Mouse (Mus musculus): Measurements from ENCODE around the gene Lat2. TPM values are rescaled to one million over a fixed set of nuclear protein-coding genes. Genes with fewer than 3 reads are reported as not detected.

The Lat2 gene
- polyA plus RNA-seq, 1 experiment from 2014 or later, result 2.5 TPM

DNA sequence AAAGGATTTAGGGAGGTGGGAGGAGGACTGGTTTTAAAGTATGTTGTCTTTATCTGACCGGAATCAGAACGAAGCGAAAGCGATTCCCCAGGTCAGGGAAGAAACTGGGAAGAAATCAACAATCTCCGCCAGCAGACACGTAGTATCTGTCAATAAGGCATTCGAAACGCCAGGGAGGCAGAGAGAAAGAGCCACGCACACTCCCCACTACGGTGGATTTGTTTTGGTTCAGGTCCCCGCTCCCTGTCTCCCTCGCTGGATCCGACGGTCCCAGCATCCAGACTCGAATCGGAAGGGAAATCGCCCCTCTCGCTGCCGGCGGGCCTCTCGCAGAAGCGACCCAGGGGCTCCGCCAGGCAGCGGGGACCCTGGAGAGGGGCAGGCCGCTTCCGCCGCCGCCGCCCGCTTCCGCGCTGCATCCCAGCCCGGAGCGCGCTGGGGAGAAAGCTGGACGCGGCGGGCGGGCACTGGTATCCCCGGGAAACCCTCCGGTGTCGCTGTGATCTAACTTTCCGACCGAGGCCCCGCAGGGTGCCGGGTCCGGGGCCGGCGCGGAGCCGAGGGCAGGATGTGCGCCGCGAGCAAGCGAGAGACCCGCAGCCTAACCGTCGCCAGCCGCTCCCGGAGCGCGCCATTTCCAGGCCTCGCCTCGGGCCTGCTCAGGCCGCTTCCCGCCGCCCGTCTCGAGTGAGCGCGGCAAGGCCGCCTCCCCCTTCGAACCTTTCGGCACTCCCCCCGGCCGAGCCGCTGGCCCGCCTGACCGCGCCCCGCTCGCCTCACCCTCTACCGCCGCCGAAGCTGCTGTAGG lies 23.8 kb upstream of the Lat2 start:
- WGBS, result 0% methylated on average over 63 of the region's 85 CpGs
- Histone ChIP-seq H3K9me3 (replicated peaks) (no peaks in the 10 kb centered on the region), H3K4me1 (replicated peaks) (peaks cover 19% of the 10 kb centered on the region), H3K36me3 (peaks cover 24% of the 10 kb centered on the region), H3K9ac (peak overlapping the region; percentile 90), H3K27me3 (no peaks in the 10 kb centered on the region), H3K4me3 (peak overlapping the region; percentile 76), H3K4me2 (peak overlapping the region; percentile 71), H3K27ac (peak overlapping the region; percentile 87)
- ATAC-seq (replicated peaks; ENCODE audit: insufficient number of reproducible peaks, insufficient read depth, low FRiP score, low read depth), result peak; percentile 70

DNA sequence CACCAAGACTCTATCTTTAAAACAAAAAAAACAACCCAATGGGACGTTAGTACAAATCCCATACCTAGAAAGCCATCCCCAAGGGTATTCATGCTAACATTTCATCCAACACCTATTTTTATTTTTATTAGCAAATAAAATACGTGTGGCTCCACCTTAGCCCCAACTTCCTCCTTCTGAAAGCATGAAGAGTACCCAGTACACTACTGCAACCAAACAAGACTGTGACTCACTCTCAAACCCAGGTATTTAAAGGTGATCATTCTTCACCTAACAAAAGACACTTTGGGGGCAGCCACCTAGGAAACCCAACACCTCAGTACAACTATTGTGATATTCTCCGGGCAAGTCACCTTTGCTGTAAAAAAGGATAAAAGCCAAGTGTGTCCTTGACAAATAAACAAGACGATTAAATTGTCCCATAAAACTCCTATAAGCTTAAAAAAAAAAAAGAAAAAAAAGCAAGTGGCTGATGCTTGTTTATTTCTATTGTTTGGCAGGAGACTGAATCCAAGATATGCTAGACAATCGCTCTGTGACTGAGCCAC lies 23.1 kb upstream of the Lat2 start:
- peak overlapping the region; percentile 87 for H3K27ac ChIP-seq
- peaks cover 24% of the 10 kb centered on the region for H3K36me3 ChIP-seq
- H3K9me3 ChIP-seq (replicated peaks), result no peaks in the 10 kb centered on the region
- no peaks in the 10 kb centered on the region for H3K27me3 ChIP-seq
- H3K4me2 ChIP-seq, result peak overlapping the region; percentile 71
- ATAC-seq (replicated peaks; ENCODE audit: insufficient number of reproducible peaks, insufficient read depth, low FRiP score, low read depth), result no peak
- H3K4me3 ChIP-seq, result peak overlapping the region; percentile 76
- peaks cover 19% of the 10 kb centered on the region for H3K4me1 ChIP-seq (replicated peaks)
- H3K9ac ChIP-seq, result peak overlapping the region; percentile 90
- WGBS, result 24% methylated on average over 5 of the region's 5 CpGs

DNA sequence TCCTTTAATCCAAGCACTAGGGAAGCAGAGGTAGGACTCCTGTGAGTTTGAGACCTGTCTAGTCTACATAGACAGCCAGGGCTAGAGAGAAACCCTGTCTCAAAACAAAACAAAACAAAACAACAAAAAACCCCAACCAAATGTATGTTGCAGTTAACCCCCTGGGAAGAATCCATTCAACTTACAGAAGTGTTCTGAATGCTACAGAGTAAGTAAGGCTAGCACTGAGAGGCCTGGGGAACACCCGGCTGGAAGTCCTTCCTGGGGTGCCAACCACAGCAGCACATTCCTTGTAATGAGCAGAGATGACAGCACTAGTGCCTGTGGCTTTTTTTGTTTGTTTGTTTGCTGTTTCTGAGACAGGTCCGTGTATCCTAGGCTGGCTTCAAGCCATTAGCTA lies 18.0 kb upstream of the Lat2 start:
- ATAC-seq (replicated peaks; ENCODE audit: insufficient number of reproducible peaks, insufficient read depth, low FRiP score, low read depth), result no peak
- H3K27ac ChIP-seq, result no peak overlapping the region
- no peak overlapping the region for H3K4me2 ChIP-seq
- H3K9ac ChIP-seq, result no peak overlapping the region
- peaks cover 31% of the 10 kb centered on the region for H3K36me3 ChIP-seq
- no peaks in the 10 kb centered on the region for H3K9me3 ChIP-seq (replicated peaks)
- H3K4me1 ChIP-seq (replicated peaks), result peaks cover 30% of the 10 kb centered on the region
- no peaks in the 10 kb centered on the region for H3K27me3 ChIP-seq
- H3K4me3 ChIP-seq, result no peak overlapping the region
- WGBS, result 59% methylated on average over 2 of the region's 2 CpGs

- H3K36me3 ChIP-seq, result peaks cover 37% of the 10 kb centered on the region
- no peak overlapping the region for H3K9ac ChIP-seq
- no peaks in the 10 kb centered on the region for H3K9me3 ChIP-seq (replicated peaks)
- H3K27me3 ChIP-seq, result no peaks in the 10 kb centered on the region
- H3K4me3 ChIP-seq, result no peak overlapping the region
- no peak overlapping the region for H3K4me2 ChIP-seq
- ATAC-seq (replicated peaks; ENCODE audit: insufficient number of reproducible peaks, insufficient read depth, low FRiP score, low read depth), result no peak
- H3K27ac ChIP-seq, result no peak overlapping the region
- peaks cover 24% of the 10 kb centered on the region for H3K4me1 ChIP-seq (replicated peaks)
These were observed 16.0 kb upstream of the Lat2 start for GRCm38 (mm10) chr5:134630835-134631234.

GRCm38 (mm10) chr5:134629508-134629907 lies 14.7 kb upstream of the Lat2 start:
- no peaks in the 10 kb centered on the region for H3K9me3 ChIP-seq (replicated peaks)
- H3K9ac ChIP-seq, result no peak overlapping the region
- H3K27me3 ChIP-seq, result no peaks in the 10 kb centered on the region
- H3K4me3 ChIP-seq, result no peak overlapping the region
- H3K36me3 ChIP-seq, result peaks cover 40% of the 10 kb centered on the region
- H3K4me2 ChIP-seq, result no peak overlapping the region
- no peak overlapping the region for H3K27ac ChIP-seq
- WGBS, result 34% methylated on average over 4 of the region's 4 CpGs
- ATAC-seq (replicated peaks; ENCODE audit: insufficient number of reproducible peaks, insufficient read depth, low FRiP score, low read depth), result no peak
- H3K4me1 ChIP-seq (replicated peaks), result peaks cover 24% of the 10 kb centered on the region

DNA sequence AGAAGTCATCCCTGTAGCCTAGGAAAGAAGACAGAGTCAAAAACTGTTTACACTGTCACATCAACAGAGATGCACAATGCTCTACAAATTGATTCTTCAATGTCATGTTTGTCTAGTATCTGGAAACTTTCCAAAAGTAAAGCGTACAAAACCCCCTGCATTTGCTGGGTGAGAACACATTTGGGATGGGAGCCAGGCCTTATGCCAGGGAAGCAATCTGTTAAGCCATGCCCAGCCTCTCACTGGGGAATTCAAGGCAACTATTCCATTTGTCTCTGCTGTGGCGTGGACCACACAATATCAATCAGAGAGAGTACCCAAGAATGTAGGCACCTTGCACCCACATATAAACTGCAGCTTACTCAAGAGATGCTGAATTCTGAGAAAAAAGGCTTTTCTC lies 7.2 kb upstream of the Lat2 start:
- Histone ChIP-seq H3K4me3 (no peak overlapping the region), H3K27ac (no peak overlapping the region), H3K4me1 (replicated peaks) (peaks cover 6% of the 10 kb centered on the region; the same call in 1 of the 2 replicates), H3K9me3 (replicated peaks) (no peaks in the 10 kb centered on the region), H3K4me2 (no peak overlapping the region), H3K36me3 (peaks cover 92% of the 10 kb centered on the region), H3K9ac (no peak overlapping the region), H3K27me3 (no peaks in the 10 kb centered on the region)
- WGBS, result 72% methylated on average over 2 of the region's 2 CpGs
- no peak for ATAC-seq (replicated peaks; ENCODE audit: insufficient number of reproducible peaks, insufficient read depth, low FRiP score, low read depth)

DNA sequence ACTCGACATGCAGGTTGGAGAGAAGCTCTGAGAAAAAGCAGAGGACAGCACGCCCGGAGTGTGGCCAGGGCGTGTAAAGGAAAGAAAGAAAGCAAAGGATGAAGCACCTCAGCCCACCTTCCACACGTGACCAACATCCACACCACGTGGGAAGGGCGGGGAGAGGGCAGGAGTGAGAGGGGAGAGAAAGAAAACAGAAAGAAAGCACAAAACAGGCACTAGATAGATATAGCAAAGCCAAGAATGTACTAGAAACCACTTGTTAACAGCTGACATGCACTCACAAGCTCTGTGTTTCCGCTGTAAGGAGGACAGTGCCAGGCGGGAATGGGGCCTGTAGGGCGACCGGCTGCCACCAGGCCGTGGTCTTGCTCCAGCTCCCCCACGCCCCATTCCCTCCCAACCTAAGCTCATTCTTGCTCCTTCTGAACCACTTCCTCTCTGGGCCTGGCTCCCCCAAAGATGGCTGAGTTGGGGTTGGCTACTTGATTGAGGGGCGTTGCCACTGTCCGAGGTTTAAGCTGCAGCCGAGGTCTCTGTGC lies 6.3 kb upstream of the Lat2 start:
- Histone ChIP-seq H3K27ac (no peak overlapping the region), H3K9me3 (replicated peaks) (no peaks in the 10 kb centered on the region), H3K4me1 (replicated peaks) (peaks cover 6% of the 10 kb centered on the region; the same call in 1 of the 2 replicates), H3K4me2 (no peak overlapping the region), H3K36me3 (peaks cover 84% of the 10 kb centered on the region), H3K27me3 (no peaks in the 10 kb centered on the region), H3K9ac (no peak overlapping the region), H3K4me3 (no peak overlapping the region)
- WGBS, result 86% methylated on average over 16 of the region's 16 CpGs
- ATAC-seq (replicated peaks; ENCODE audit: insufficient number of reproducible peaks, insufficient read depth, low FRiP score, low read depth), result no peak

DNA sequence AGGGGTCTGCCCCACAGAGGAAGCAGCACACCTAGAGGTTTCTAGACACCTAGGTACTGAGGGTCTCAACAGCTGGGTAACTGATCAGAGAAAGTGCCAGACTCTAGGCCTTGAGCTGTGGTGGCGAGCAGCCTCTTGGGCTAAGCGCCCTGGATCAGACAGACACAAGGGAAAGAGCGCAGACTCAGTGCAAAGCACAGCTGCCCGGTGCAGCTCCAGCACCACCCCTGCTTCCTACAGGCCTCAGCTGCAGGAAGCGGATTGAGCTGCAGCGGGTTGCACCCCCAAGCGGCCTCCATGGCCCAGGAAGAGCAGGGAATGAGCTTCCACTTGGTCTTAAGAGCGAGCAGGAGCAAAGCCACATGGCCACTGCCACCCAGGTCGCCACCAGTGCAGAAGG lies 5.6 kb upstream of the Lat2 start:
- ATAC-seq (replicated peaks; ENCODE audit: insufficient number of reproducible peaks, insufficient read depth, low FRiP score, low read depth), result no peak
- Histone ChIP-seq H3K27me3 (no peaks in the 10 kb centered on the region), H3K9me3 (replicated peaks) (no peaks in the 10 kb centered on the region), H3K27ac (no peak overlapping the region), H3K36me3 (peaks cover 77% of the 10 kb centered on the region), H3K4me1 (replicated peaks) (peaks cover 6% of the 10 kb centered on the region; the same call in 1 of the 2 replicates), H3K4me3 (no peak overlapping the region), H3K9ac (no peak overlapping the region), H3K4me2 (no peak overlapping the region)
- 87% methylated on average over 9 of the region's 9 CpGs for WGBS

DNA sequence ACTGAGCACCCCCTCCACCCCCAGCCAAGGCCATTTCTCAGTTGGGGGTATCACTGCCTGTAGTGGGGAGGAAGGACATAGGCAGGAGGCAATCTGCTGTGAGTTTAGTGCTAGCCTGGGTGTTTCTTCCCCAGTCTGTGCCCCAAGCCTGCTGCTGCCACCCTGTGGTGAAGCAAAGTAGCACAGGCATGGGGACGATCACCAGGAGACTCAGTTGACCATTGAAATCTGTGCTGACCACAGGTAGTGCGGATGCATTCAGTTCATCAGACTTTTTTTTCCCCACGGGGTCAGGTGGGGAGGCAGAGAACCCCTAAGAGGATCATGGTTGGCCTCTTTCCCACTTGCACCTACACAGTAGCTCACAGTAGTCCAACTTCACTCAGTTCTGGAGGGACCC lies 2.2 kb upstream of the Lat2 start:
- Histone ChIP-seq H3K27ac (no peak overlapping the region), H3K4me2 (no peak overlapping the region), H3K27me3 (no peaks in the 10 kb centered on the region), H3K9me3 (replicated peaks) (no peaks in the 10 kb centered on the region), H3K36me3 (peaks cover 45% of the 10 kb centered on the region), H3K9ac (no peak overlapping the region), H3K4me3 (no peak overlapping the region), H3K4me1 (replicated peaks) (peaks cover 6% of the 10 kb centered on the region; the same call in 1 of the 2 replicates)
- ATAC-seq (replicated peaks; ENCODE audit: insufficient number of reproducible peaks, insufficient read depth, low FRiP score, low read depth), result no peak
- 61% methylated on average over 3 of the region's 3 CpGs for WGBS

DNA sequence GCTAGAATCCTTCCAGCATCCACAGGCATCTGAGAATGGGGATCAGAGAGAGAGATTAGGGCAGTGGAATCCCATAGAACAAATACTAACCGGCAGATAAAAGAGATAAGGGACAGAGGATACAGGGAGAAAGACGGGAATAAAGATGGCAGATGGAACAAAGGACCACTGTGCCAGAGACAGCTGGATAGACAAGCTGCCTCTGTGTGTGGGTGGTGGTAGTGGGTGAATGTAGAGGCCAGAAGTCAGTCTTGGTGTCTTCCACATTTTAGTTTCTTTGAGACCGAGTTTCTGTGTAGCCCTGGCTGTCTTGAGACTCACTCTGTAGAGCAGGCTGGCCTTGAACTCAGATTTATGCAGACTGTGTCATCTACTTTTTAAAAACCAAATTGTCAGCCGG lies 955 bp upstream of the Lat2 start:
- peaks cover 6% of the 10 kb centered on the region; the same call in 1 of the 2 replicates for H3K4me1 ChIP-seq (replicated peaks)
- no peaks in the 10 kb centered on the region for H3K27me3 ChIP-seq
- no peak for ATAC-seq (replicated peaks; ENCODE audit: insufficient number of reproducible peaks, insufficient read depth, low FRiP score, low read depth)
- H3K27ac ChIP-seq, result no peak overlapping the region
- H3K4me3 ChIP-seq, result no peak overlapping the region
- H3K9me3 ChIP-seq (replicated peaks), result no peaks in the 10 kb centered on the region
- no peak overlapping the region for H3K4me2 ChIP-seq
- H3K36me3 ChIP-seq, result peaks cover 32% of the 10 kb centered on the region
- no peak overlapping the region for H3K9ac ChIP-seq
- WGBS, result 75% methylated on average over 4 of the region's 4 CpGs

DNA sequence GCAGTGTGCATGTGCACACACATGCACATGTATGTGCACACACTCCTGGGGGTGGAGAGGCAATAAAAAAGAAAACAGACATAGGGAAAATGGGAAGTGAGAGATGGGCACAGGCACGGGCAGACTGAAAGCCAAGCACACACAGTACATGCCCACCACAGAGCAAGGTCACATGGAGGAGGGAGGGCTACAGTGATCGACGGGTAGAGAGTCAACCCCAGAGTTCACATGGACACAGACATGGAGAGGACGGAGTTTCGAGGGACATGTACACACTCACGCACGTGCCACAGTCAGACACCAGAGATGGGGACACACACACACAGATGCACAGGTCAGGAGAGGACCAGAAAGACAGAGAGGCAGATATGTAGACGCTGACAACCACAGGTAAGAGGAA lies 555 bp upstream of the Lat2 start:
- Histone ChIP-seq H3K4me3 (no peak overlapping the region), H3K27me3 (no peaks in the 10 kb centered on the region), H3K4me1 (replicated peaks) (peaks cover 4% of the 10 kb centered on the region; the same call in 1 of the 2 replicates), H3K9ac (no peak overlapping the region), H3K9me3 (replicated peaks) (no peaks in the 10 kb centered on the region), H3K4me2 (no peak overlapping the region), H3K27ac (no peak overlapping the region), H3K36me3 (peaks cover 28% of the 10 kb centered on the region)
- 89% methylated on average over 8 of the region's 8 CpGs for WGBS
- ATAC-seq (replicated peaks; ENCODE audit: insufficient number of reproducible peaks, insufficient read depth, low FRiP score, low read depth), result no peak

Measured in heart, embryonic 15.5 days (tissue).